Mouse (Mus musculus): ENCODE results near the gene Nabp1. TPM values are rescaled to one million over a fixed set of nuclear protein-coding genes. Genes with fewer than 3 reads are reported as not detected.

The Nabp1 gene
- polyA plus RNA-seq, 1 experiment, result 4.4 TPM

DNA sequence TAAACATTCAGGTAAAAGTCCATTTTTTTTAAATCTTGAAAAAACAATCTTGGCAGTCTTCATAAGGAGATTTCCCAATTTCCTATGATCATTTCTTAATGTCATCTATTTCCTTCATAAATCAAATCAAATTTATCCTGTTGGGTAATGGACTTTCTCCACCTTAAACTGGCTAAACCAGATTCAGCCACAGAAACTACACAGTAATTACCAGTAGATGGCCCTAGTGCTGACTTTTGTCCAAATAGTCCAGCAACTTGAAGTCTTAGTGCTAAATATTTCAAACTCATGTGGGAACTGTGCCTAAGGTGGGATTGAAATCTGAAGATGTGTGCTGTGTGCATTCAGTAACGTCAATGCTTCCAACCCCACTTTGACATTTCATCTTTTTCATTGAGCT, 11.8 kb downstream of the Nabp1 start:
- TF ChIP-seq GATA1 (IDR thresholded peaks at IDR 0.05; ENCODE audit: borderline replicate concordance, low read length) (no peak), FLI1 (IDR thresholded peaks at IDR 0.05; ENCODE audit: low read length) (no peak)
- no peaks in the 10 kb centered on the region for H3K9me3 ChIP-seq
- no peak overlapping the region for H3K4me3 ChIP-seq (replicated peaks)
- peaks cover 34% of the 10 kb centered on the region for H3K36me3 ChIP-seq (replicated peaks; ENCODE audit: low read length)
- no peaks in the 10 kb centered on the region for H3K4me1 ChIP-seq
- peaks cover 3% of the 10 kb centered on the region for H3K27me3 ChIP-seq (replicated peaks)

DNA sequence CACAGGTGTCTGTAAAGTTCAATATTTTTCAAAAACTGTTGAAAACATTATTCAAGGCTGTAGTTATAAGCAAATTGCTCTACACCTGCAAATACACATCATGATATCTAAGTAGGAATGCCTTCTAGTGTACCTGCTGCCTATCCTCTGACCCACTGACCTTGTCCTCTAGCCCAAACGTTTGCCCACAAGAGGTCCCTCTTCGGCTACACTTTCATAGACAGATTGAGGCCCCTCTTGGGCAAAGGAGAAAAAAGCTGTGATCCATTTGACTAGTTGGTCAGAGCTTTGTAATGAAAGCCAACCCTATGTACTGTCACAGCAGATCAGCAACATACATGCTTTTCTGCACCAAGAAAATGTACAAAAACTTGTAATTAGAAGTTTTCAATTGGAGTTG, 12.9 kb downstream of the Nabp1 start:
- Histone ChIP-seq H3K27me3 (replicated peaks) (peaks cover 3% of the 10 kb centered on the region), H3K4me1 (no peaks in the 10 kb centered on the region), H3K36me3 (replicated peaks; ENCODE audit: low read length) (peaks cover 23% of the 10 kb centered on the region), H3K9me3 (no peaks in the 10 kb centered on the region), H3K4me3 (replicated peaks) (no peak overlapping the region)
- no peak for TF ChIP-seq GATA1 (IDR thresholded peaks at IDR 0.05; ENCODE audit: borderline replicate concordance, low read length)
- TF ChIP-seq FLI1 (IDR thresholded peaks at IDR 0.05; ENCODE audit: low read length), result no peak

DNA sequence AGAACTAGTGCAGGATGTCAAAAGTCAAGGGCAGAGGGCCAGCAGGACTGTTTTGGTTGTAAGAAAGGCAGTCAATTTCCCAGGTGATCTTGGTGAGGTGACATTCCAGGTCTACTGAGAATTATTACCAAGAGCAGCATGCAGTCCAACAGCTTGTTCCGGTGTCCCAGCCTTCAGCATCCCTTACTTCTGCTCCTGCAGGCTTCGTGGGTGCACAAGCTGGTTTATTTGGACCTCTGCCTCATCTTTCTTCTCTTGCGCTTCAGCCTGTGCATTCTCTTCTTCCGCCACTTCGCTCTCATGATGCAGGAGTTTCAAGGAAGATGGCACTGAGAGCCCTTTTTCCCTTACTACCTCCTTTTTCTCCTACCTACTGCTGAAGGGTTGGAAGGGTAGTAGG, 15.2 kb downstream of the Nabp1 start:
- Histone ChIP-seq H3K4me3 (replicated peaks) (no peak overlapping the region), H3K4me1 (peaks cover 4% of the 10 kb centered on the region; the same call in 1 of the 2 replicates), H3K27me3 (replicated peaks) (peaks cover 5% of the 10 kb centered on the region), H3K36me3 (replicated peaks; ENCODE audit: low read length) (peaks cover 2% of the 10 kb centered on the region), H3K9me3 (no peaks in the 10 kb centered on the region)
- TF ChIP-seq GATA1 (IDR thresholded peaks at IDR 0.05; ENCODE audit: borderline replicate concordance, low read length) (no peak), FLI1 (IDR thresholded peaks at IDR 0.05; ENCODE audit: low read length) (no peak)

DNA sequence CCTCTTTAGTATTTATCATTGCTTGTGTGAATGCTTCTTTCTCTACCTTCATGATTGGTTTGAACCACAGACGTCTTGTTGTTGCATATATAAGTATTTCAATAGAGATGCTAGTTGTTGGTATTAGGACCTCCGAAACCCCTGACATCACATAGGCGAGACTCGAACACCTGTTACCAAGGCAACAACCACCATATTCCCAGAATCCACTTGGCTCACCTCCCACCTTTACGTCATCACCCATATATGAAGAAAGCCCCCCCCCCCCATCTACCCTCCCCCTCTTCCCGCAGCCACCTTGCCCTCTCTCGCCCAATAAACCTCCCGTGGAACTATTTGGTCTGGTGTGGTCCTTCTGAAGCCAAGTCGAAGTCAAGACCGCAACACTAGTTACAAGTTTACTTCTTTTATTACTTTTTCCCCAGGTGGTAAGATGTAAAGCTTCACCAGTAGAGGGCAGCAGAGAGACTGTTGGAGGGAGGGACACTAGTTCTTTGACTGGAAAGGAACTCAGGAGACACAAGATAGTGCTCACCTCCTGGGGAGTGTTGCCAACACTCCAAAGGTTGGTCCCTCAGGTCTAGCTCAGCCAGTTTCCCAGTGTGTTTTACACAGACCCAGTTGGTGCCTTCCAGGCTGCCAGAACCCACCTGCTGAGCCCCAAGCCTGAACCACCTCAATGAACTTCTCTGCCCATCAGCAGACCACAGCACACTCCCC, 19.3 kb downstream of the Nabp1 start:
- Histone ChIP-seq H3K9me3 (no peaks in the 10 kb centered on the region), H3K36me3 (replicated peaks; ENCODE audit: low read length) (no peaks in the 10 kb centered on the region), H3K4me3 (replicated peaks) (no peak overlapping the region), H3K27me3 (replicated peaks) (peaks cover 5% of the 10 kb centered on the region), H3K4me1 (peaks cover 4% of the 10 kb centered on the region; the same call in 1 of the 2 replicates)
- no peak for TF ChIP-seq FLI1 (IDR thresholded peaks at IDR 0.05; ENCODE audit: low read length)
- TF ChIP-seq GATA1 (IDR thresholded peaks at IDR 0.05; ENCODE audit: borderline replicate concordance, low read length), result no peak

DNA sequence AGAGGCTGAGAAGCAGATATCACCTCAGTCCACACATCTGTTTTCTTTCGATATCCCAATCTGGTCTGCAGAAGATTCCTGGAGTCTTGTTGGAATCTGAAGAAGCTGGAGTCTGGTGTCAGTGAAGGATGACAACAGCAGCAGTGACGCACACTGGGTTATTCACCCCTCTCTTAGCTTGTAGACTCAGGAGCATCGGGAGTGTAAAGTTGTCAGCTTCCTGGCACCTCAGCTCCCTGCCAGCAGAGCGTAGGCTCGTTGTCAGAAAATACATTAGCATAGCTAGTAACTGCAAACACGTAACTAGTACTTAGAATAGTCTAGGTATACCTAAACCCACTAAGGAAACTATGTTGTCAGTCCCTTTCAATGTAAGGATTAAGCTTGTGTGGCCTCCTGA, 20.1 kb downstream of the Nabp1 start:
- no peaks in the 10 kb centered on the region for H3K9me3 ChIP-seq
- H3K4me3 ChIP-seq (replicated peaks), result no peak overlapping the region
- H3K36me3 ChIP-seq (replicated peaks; ENCODE audit: low read length), result no peaks in the 10 kb centered on the region
- TF ChIP-seq FLI1 (IDR thresholded peaks at IDR 0.05; ENCODE audit: low read length), result no peak
- TF ChIP-seq GATA1 (IDR thresholded peaks at IDR 0.05; ENCODE audit: borderline replicate concordance, low read length), result no peak
- peaks cover 4% of the 10 kb centered on the region; the same call in 1 of the 2 replicates for H3K4me1 ChIP-seq
- H3K27me3 ChIP-seq (replicated peaks), result peaks cover 5% of the 10 kb centered on the region

DNA sequence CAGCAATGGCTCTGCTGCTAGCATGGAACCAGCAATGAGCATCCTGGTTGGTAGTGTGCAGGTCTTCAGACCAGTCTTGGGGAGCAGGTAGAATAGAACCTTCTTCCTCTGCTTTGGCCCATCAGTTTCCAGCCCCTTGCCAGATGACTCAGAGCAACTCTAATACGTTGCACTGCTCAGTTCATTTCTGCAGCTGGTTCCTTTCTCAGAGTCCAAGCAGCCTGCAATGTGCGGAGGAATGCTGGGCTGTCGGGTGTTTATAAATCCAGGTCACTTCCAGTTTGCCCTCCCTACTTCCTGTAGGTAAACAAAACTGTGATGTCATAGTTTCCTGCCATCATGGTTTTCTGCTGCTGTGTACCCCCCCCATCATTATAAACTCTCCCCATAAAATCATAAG, 21.0 kb downstream of the Nabp1 start:
- Histone ChIP-seq H3K4me1 (peaks cover 4% of the 10 kb centered on the region; the same call in 1 of the 2 replicates), H3K9me3 (no peaks in the 10 kb centered on the region), H3K36me3 (replicated peaks; ENCODE audit: low read length) (no peaks in the 10 kb centered on the region), H3K4me3 (replicated peaks) (no peak overlapping the region), H3K27me3 (replicated peaks) (peaks cover 2% of the 10 kb centered on the region)
- no peak for TF ChIP-seq FLI1 (IDR thresholded peaks at IDR 0.05; ENCODE audit: low read length)
- TF ChIP-seq GATA1 (IDR thresholded peaks at IDR 0.05; ENCODE audit: borderline replicate concordance, low read length), result no peak

DNA sequence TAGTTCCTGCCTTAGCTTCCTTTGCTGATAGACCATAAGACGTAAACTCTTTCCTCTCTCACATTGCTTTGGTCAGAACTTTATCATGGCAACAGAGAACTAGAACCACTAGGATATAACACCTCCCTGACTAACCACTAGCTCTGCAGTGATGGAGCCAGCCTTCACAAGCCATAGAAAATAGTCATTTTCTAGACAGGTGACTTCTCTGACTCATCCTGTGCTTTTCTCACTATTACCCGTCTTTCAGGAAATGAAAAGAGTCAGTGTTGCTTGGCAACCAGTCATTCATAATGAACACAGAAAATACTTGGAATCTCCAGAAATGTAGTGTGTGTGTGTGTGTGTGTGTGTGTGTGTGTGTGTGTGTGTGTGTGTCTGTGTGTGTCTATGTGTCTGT, 29.4 kb downstream of the Nabp1 start:
- H3K36me3 ChIP-seq (replicated peaks; ENCODE audit: low read length), result no peaks in the 10 kb centered on the region
- H3K4me3 ChIP-seq (replicated peaks), result no peak overlapping the region
- H3K4me1 ChIP-seq, result peaks cover 9% of the 10 kb centered on the region
- TF ChIP-seq FLI1 (IDR thresholded peaks at IDR 0.05; ENCODE audit: low read length), result no peak
- TF ChIP-seq GATA1 (IDR thresholded peaks at IDR 0.05; ENCODE audit: borderline replicate concordance, low read length), result no peak
- no peaks in the 10 kb centered on the region for H3K27me3 ChIP-seq (replicated peaks)
- H3K9me3 ChIP-seq, result no peaks in the 10 kb centered on the region

DNA sequence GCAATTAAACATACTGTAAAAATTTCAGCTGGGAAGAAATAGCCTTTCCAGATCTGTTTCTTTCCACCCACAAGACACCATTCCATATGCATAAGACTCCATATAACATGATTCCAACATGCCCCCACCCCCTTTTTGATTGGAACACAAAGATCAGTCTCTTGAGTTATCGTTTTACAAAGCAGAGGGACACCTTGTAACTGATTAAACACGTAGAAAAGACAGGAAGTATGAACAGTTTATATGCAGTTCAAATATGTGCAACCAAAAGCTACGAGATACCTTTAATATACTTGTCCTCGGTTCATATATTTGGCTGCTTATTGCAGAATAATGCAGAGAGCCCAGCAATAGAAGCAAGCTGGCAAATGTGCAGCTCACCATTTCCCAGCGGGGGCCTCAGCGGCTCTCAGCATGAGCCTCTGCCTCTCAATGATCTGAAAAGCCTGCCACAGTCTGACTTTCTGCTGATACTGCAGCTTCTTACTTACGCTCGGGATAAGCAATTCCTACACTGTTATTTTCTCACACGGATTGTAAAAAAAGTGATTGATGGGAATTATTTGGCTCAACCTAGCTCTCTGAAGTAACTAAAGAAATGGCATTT, 32.3 kb downstream of the Nabp1 start:
- Histone ChIP-seq H3K4me1 (peaks cover 9% of the 10 kb centered on the region), H3K36me3 (replicated peaks; ENCODE audit: low read length) (no peaks in the 10 kb centered on the region), H3K4me3 (replicated peaks) (no peak overlapping the region), H3K9me3 (no peaks in the 10 kb centered on the region), H3K27me3 (replicated peaks) (no peaks in the 10 kb centered on the region)
- TF ChIP-seq FLI1 (IDR thresholded peaks at IDR 0.05; ENCODE audit: low read length) (no peak), GATA1 (IDR thresholded peaks at IDR 0.05; ENCODE audit: borderline replicate concordance, low read length) (no peak)

DNA sequence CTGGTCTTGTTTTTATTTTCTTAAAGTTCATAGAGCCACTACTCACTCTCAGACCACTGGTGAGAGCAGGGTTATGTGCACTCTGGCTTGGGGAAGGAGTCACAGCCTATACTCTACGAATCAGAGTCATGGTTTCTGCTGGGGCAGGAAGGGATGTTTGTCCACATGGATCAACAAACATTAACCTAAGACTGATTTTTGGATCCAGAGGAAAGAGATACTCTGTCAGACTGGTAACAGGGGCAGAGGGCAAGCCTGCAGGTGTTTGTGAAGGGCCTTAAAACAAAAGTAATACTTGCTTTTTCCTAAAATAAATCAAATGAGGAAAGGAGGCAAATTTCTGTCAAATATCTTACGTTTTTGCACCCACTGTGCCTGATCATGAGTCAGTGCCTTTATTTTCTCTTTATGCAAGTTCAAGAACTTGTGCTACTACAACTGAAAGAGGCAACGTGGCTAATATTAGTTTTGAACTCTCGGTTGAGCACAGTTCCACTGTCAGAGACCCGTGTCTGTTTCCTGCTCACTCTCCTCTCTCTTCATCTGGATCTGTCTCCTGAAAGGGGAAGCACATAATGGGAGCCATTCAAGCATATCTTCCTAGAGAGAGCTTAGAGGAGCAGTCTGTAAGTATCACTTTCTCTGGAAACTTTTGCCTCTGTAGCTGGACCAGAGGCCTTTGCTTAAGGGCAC, 32.9 kb downstream of the Nabp1 start:
- Histone ChIP-seq H3K36me3 (replicated peaks; ENCODE audit: low read length) (no peaks in the 10 kb centered on the region), H3K9me3 (no peaks in the 10 kb centered on the region), H3K4me1 (peaks cover 5% of the 10 kb centered on the region), H3K4me3 (replicated peaks) (no peak overlapping the region), H3K27me3 (replicated peaks) (no peaks in the 10 kb centered on the region)
- no peak for TF ChIP-seq FLI1 (IDR thresholded peaks at IDR 0.05; ENCODE audit: low read length)
- no peak for TF ChIP-seq GATA1 (IDR thresholded peaks at IDR 0.05; ENCODE audit: borderline replicate concordance, low read length)

DNA sequence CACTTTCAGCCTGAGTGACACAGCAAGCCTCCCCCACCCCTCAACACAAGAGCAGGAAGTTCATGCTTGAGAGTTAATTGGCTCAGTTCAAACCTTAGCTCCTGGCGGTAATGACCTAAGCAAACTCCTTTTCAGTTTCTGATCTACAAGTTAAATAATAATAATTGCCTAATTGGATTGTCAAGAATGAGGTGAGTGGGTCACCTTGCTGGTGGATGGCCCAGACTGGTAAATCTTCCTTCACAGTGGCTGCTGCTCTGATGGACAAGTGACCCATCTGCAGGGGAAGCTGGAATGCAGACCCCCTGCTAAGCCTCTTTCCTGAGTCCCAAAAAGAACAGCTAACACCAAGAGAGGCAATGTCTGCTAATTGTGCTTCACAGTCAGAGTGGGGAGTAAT, 48.5 kb downstream of the Nabp1 start:
- H3K27me3 ChIP-seq (replicated peaks), result no peaks in the 10 kb centered on the region
- TF ChIP-seq FLI1 (IDR thresholded peaks at IDR 0.05; ENCODE audit: low read length) (no peak), GATA1 (IDR thresholded peaks at IDR 0.05; ENCODE audit: borderline replicate concordance, low read length) (no peak)
- H3K36me3 ChIP-seq (replicated peaks; ENCODE audit: low read length), result no peaks in the 10 kb centered on the region
- no peaks in the 10 kb centered on the region for H3K4me1 ChIP-seq
- no peak overlapping the region for H3K4me3 ChIP-seq (replicated peaks)
- no peaks in the 10 kb centered on the region for H3K9me3 ChIP-seq

Measured in megakaryocyte, embryonic 14.5 days (primary cell).